Mouse (Mus musculus) inflammation-experienced regulatory T-cells, adult 6 months (primary cell): ENCODE results near the gene 2310039H08Rik. TPM values are rescaled to one million over a fixed set of nuclear protein-coding genes. Genes with fewer than 3 reads are reported as not detected.
"Not testable (repeated sequence)": the region's sequence is repeated elsewhere in the genome, so short reads cannot be mapped to it uniquely, and the experiment has no call there.

Experiments
- ATAC-seq: one replicate; pipeline ENCODE4 v1.8.0; 2017
- polyA plus RNA-seq, 3 experiments: library from polyadenylated mRNA; unstranded; fragments of 100-300 nt; shearing (Covaris generic); gene quantifications; one replicate each; pipeline ENCODE4 v1.2.1; 2017

The 2310039H08Rik gene
- polyA plus RNA-seq, 3 experiments from 2014 or later, result 16.4 to 17.9 (median 17.3) TPM

DNA sequence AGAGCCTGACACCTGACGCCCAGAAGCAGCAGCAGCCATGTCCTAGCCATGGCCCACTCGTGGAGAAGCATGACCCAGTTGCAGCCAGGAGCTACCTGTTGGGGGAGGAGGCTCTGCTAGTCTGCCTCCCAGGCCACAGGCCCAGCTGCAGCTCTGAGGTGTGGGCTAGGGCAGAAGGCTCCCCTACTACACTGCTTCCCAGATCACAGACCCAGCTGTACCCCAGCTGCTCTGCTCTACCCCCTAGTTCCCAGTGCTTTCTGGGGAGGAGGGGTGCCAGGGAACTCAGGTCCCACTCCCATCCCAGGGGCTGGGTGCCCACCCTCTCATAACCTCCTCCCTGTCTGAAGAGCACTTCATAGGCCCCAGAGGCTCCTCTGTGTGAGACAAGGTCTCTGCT is 8.9 kb upstream of the 2310039H08Rik start, which contains the start of gene Ptcra:
Ptcra (minus strand) TSS at position 169 of the 400 bp plus-strand sequence.
- ATAC-seq, result no peak

DNA sequence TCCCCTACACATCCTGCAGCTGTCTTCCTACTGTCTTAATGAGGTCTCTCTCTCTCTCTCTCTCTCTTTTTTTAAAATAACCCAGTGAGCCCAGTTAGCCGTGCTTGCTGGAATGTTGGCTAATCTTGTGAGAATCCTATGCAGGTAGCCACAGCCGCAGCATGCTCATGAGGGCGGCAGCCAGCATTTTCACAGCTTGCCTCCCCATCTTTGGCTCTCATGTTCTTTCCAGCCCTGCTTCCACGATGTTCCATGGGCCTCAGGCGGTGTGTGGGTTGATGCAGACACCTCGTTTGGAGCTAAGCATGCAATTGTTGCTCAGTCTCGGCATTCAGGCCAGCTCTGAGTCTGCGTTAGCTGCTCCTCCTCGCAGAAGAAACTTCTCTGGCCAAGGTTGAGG is 7.5 kb upstream of the 2310039H08Rik start:
- ATAC-seq, result not testable (repeated sequence)

DNA sequence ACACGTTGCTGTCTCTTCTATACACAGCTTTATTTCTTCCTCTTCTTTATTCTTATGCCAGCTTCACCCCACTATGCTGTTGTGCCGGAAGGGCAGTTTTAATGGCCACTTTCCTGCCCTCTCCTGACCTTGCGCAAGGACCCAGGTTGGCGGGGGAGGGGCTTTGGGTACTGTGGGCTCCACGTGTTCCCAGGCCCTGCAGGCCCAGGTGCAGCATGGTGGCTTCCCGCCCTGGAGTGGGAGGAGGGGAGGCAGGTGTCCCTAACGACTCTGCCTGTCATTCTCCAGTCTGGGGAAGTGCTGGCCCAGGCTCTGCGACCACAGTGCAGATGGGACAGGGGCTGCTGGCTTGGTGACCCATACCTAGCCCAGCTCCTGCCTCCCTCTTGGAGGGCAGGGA is 4.6 kb upstream of the 2310039H08Rik start:
- ATAC-seq, result no peak

DNA sequence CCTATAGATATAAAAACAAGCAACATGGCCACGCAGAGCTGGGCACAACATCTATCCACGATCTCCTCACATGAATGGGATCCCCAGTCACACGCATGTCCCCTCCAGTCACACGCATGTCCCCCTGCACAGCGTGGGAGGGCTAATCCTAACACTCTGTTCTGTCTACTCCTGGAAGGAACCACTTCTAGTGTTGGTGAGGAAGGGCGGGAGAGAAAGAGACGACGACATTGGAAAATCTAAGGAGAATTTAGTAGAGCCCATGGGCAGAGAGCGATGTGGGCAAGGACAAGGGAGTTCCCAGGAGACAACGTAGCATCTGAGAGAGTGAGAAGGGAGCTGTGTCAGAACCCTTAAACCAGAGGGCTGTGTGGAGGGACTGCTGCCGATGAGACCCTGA is 1.9 kb upstream of the 2310039H08Rik start:
- ATAC-seq, result no peak

DNA sequence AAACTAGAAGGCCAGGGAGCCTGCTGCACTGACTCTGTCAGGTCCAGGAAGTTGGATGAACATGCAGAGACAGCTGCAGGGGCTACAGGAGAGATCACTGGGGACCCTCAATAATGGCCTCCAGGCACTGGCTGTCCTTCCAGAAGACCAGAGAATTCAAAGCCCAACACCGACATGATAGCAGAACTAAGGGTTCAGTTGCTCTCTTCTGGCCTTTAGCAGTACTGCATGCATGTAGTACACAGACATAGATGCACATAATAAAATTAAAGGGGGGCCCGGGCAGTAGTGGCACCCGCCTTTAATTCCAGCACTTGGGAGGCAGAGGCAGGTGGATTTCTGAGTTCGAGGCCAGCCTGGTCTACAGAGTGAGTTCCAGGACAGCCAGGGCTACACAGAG is 1.4 kb upstream of the 2310039H08Rik start:
- ATAC-seq, result no peak

DNA sequence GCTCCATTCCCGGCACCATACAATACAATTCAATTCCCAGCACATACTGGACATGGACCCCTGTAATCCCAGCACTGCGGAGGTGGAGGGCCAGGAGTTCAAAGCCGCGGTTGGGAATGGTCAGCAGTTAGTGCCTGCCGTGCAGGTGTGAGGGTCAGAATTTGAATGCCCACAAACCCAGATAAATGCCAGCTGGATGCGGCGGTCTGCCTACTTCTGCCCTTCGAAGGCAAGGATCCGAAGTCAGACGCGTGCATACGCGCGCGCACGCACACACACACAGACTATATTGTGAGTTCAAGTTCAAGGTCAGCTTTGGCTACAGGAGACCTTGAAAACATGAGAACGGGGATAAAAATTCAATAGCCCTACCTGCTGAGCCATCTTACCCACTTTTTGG is 819 bp upstream of the 2310039H08Rik start:
- ATAC-seq, result no peak

DNA sequence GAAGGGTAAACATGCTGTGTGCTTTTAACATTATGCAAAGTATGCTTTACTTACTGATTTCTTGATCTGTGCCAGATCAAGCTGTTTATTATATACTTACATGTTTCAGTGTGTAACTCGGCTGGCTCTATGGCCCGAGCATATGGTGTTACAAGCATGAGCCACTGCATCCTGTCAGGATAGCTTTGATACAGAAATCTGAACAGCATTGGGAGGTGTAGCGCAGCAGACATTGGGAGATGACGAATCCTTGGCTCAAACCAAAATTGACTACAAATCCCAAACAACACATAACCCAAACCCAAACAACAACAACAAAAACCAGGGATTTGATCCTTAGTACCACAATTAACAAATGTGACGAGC is 414 bp upstream of the 2310039H08Rik start:
- no peak for ATAC-seq

DNA sequence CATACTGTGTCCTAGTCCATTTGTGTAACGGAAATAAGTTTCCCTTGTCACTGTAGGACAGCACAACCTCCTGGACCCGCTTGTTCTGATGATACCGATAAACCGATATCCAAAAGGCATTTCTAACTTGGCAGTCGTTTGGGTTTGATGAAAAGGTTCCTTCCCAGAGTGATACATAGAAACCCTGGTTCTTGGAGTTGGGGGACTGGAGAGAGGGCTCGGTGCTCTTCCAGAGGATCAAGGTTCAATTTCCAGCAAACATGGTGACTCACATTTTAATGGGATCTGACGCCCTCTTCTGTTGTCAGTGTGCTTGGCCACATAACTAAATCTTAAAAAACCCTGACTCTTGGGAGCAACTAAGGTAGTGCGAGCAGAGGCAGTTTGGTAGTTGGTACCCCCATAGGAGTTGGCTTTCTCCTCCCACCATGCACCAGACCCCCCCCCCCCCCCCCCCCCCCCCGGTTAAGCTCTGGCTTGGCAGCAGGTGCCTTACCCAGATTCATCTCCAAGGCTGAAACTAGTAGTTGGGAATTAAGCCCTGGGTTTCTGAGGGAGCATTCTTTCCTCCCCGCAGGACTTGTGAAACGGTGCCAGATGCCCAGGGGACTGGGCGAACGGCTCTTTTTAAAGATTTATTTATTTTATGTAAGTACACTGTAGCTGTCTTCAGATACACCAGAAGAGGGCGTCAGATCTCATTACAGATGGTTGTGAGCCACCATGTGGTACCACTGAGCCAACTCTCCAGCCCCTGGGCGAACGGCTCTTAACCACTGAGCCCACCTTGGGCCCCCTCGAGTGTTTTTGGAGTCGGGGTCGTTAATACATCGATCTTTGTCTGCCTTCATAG is 1.1 kb downstream of the 2310039H08Rik start:
- no peak for ATAC-seq

DNA sequence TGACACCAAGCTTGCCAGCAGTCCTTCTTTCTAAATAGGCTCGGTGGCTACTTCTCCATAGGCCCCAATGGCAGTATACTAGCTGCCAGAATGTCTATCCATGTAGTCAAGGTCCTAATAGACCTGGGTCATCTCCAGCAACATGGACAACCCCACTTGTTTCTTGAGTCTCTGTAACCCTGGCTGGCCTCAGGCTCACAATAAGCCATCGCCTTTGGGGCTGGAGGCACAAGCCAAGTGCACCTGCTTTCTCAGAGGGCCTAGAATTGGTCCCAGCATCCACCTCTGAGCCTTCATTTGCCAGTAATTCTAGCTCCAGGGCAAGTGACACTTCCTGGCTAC is 1.7 kb downstream of the 2310039H08Rik start:
- ATAC-seq, result no peak

DNA sequence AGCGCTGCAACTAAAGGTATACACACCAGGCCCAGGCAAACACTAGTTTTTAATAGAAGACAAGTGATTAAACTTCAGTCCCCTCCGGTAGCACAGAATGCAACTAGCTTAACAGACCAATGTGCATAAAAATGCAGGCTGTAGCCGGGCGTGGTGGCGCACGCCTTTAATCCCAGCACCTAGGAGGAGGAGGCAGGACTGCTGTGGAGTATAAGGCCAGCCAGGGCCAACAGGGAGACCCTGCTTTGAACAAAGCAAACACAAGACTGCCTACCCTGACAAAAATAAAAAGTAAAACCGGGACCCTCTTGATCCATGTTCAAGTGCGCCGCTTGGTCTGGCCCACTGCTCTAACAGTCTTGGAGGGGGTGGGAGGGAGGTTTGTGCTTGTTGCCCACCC is 2.6 kb downstream of the 2310039H08Rik start:
- ATAC-seq, result no peak

DNA sequence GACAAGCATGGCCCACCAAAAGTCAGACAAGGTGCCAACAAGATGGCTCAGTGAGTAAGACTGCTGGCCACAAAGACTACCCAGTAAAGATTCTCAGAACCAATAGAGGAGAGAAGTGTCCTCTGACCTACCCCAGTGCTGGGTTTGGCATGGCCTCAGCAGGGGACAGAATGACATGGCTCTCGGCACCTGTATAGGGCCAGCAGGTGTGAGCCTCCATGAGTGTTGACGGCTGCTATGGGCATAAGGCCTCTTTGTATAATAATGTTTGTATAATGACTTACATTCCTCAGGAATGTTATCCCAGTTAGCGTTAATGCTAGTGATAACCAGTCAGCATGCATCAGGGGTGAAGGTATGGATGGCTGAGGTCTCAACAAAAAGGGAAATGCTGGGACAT is 3.7 kb downstream of the 2310039H08Rik start:
- no peak for ATAC-seq

DNA sequence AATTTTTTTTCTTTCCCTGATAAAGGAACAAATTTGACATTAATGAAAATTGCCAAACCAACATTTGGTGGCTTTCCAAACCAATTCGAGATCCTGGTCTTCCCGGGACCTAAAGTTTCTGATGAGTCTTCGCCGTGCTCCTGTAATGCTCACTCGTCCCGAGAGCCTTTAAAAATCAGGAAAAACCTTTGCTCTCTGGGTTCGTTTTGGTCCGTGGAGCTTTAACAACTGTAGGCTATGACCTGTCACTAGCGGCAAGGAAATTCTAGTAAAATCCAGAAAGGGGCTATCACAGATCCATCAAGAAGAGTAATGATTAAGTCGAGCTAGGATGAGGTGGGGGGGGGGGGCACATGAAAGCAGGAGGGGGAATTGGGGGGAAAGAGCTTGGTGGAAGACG is 9.4 kb downstream of the 2310039H08Rik start:
- ATAC-seq, result no peak

DNA sequence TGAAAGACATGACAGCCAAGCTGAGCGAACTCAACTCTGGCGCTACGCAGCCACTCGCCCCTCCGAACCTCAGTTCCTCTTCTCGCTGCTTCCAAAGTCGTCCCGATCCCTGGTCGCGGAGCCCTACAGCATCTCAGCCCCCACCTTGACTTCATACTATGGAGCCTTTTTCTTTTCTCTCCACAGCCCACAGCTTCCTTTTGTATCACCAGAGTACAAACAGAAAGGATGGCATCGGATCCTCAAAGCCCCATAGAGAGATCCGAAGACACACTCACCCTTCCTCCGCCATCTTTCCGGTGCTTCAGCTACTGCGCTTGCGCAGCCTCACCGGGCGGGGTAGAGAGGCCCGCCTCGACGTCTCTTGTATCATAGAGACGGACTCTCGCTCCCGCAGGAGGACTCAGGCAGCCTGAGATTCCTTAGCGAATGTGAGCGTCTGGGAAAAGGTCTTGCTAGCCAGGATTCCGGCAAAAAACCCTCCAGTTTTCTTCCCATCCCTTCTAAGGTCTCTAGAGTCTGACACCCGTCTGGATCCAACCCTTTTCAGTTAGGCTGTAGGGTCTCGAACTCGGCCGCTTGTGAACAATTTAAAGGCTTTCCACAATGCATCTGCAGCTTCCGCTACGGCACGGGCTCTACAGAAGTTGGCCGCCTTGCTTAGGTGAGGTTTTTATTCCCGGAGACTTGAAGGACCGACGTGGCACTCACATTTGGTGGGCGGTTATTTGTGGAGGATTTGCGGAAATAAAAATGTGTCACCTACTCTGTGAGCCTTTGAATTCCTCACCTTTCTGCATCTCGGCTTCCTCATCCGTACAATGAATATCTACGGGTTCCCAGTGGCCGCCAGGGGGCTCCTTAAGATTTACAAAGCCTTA is 10.1 kb downstream of the 2310039H08Rik start, which contains the start of gene Rpl7l1:
Rpl7l1 (minus strand) TSS at position 332 of the 881 bp plus-strand sequence.
- ATAC-seq, result peak; percentile 90

DNA sequence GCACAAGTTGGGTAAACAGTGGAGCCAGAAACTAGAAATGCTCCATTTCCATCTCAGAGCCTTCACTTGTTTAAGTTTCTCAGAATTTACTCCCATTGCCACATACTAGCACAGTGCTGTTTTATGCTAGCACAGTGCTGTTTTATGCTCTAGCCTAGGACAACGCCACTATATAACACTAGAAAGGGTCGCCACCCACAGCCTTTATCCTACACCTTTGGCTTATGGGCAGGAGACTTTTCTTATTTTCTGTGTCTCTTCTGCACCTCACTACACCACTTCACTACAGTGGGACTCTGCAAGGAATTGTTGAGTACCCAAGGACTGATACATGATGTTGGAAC is 10.8 kb downstream of the 2310039H08Rik start:
- no peak for ATAC-seq

DNA sequence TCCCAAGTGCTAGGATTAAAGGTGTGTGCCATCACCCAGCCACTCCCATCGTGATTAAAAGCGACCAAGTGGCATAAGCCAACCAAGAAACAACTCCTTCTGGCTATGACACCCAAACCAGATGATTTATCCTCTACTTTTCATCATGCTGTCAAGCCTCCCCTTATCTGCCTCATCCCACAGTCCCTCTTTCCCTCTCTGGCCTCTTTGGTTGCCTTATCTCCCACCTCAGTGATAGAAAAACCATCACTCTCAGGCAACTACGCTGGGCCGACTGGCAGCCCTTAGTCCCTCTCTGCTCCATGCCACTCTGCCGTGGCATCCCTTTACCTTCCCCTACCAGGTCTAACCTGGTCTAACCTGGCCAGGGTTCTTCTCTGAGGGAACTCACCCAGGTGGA is 14.5 kb downstream of the 2310039H08Rik start:
- ATAC-seq, result no peak

DNA sequence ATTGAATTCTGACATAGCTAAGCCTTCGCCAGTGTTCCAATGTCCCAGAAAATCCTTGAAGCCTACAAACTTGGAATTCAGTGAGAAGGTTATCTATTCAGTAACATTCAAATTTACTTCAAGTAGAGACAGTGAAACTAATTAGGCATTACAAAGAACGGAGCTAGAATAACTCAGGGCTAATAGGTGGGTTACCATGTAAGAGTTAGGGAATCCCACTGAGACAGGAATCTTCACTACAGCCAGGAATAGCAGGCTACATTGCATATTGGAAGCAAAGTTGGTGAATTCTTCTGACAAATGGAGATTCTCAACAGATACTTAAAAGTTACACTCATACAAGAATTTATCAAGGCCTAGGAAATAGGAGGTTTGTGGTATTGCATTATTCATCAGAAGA is 15.5 kb downstream of the 2310039H08Rik start:
- not testable (repeated sequence) for ATAC-seq

DNA sequence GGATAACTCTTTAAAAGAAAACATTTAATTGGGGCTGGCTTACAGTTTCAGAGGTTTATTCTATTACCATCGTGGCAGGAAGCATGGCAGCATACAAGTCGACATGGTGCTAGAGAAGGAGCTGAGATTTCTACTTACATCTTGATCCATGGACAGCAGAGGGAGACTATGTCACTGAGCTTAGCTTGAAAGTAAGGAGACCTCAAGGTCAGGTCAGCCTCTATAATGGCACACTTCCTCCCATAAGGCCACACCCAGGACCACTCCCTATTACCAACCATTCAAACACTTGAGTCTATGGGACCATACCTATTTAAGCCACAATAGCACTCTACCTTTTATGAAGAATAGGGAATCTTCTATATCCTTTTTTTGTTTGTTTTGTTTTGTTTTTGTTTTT is 20.5 kb downstream of the 2310039H08Rik start:
- ATAC-seq, result no peak

DNA sequence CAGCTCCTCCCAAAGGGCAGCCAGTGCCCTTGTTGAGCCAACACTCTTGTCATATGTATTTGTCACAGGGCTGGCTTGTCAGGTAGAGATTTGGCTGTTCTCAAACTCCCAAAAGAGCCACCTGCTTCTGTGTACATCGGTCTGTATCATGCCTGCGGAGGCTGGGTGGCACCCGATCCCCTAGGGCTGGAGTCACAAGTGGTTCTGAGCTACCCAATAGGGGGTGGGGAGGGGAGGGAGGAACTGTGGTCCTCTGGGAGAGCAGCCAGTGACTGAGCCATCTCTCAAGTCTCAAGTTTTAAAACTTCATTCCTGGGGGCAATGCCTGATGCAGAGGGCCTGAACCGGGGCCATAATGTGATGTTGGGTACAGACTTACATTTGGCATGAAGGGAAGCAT is 24.3 kb downstream of the 2310039H08Rik start:
- ATAC-seq, result no peak

DNA sequence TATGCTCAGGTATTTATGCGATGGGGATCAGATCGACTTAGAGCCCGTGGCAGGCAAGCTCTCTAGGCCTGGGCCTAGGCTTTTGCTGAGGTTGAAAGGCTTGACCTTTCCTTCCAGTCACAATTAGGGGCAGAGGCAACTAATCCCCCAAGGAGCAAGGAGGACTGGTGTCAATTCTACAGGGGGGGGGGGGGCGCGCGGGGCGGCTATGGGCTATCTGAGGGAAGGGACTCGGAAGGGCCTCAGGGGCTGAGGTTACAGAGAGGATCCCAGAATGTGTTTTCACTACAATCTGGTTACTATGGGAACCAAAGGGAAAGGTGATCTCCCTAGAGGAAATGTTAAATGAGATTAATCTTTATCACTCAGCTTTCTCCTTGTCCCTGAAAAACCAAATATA is 25.0 kb downstream of the 2310039H08Rik start:
- no peak for ATAC-seq

DNA sequence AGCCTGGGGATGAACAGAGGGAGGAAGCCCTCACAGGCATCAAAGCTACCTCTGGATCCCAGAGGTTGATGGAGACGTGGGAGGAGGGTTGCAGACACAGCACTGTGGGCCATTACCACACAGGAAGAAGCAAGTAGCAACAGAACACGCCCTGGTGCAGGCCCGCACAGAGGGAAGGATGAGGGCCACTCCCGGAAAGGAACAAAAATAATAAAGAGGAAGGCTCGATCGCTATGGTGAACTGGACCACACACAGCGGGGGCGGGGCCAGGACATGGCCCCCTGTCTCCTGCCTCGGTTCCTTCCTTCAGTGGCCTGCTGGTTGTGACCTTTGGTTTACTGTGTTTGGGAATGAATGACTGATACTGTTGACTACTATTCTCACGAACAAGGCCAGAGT is 27.2 kb downstream of the 2310039H08Rik start:
- no peak for ATAC-seq

DNA sequence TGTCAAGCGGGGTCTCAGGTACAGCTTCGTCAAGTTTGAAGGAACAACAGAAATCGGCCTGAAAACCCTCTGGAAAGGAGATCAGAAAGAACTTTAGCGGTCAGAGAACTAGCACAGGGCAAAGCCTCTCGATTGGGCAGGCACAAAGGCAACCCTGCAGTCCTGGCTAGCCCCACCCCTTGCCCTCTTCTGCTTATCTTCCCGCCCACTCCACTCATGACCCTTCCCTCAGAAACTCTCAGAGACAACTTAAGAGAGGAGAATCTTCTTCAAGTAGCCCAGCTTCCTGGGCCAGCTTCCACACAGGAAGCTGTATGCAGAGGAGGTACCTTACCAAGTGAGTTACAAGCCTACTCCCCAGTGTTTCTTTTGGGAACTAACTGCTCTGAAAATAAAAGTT is 29.3 kb downstream of the 2310039H08Rik start:
- no peak for ATAC-seq

DNA sequence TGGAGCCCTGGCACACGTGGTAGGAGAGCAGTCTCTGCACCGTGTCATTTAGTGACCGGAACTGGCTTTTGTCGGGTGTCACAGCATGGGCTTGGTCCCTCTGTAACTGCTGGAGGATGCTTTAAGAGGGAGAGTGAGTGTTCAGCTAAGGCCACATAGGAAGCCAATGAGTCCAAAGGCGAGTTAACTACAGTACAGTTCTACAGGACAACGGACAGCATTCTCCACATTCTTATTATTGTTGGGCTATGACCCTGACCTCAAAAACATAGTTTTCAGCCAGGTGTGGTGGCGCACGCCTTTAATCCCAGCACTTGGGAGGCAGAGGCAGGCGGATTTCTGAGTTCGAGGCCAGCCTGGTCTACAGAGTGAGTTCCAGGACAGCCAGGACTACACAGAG is 35.9 kb downstream of the 2310039H08Rik start:
- ATAC-seq, result no peak

DNA sequence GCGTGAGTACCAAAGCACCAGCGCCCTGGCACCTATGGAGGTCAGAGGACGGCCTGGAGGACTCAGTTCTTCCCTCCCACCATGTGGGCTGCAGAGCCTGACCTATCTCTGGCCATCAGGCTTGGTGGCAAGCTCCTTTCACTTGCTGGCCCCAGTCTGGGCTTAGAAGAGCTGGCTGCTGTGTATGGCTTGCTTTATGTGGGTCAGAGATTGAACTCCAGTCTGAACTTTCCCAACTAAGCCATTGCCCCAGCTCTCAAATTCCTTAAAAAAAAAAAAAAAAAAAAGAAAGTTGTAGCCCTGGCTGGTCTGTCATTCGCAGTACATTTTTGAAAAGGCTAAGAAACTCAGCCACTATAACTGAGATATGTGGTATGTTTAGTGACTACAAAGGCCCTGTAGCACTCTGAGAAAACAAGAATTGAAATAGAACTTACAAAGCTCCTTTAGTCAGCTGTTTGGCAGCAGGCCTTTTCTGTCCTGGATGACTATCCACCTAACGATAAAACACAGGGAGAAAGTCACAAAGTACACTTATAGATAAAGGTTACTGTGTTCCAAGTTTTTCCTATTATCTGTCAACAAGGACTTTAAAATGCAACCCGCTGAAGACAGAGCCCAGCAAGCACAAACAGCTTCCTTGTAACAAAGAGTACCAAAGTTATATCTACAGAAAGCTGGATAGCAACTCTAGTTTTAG is 36.8 kb downstream of the 2310039H08Rik start:
- ATAC-seq, result no peak
